Mouse (Mus musculus) B cell, adult 2 months (primary cell): Measurements from ENCODE around the gene Rngtt.
"Not testable (repeated sequence)": the region's sequence is repeated elsewhere in the genome, so short reads cannot be mapped to it uniquely, and the experiment has no call there.

Source experiments
- DNase-seq, 2 experiments: peaks; one replicate each; pipeline ENCODE4 v3.0.0; 2022

Gene Rngtt

DNA sequence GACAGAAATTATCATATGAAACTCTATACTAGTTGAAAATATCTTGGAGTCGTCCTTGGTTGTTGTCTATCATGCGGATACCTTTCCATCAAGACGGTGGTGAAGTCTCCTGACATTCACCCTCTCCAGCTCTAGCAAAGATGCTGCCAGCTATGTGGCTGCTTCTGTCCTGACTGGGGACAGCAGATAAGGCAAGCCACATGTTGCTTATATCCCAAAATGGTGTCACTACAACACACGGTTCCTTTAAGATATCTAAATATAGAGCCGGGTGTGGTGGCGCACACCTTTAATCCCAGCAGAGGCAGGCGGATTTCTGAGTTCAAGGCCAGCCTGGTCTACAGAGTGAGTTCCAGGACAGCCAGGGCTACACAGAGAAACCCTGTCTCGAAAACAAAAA is 140.2 kb downstream of the Rngtt start:
- not testable (repeated sequence) for DNase-seq

DNA sequence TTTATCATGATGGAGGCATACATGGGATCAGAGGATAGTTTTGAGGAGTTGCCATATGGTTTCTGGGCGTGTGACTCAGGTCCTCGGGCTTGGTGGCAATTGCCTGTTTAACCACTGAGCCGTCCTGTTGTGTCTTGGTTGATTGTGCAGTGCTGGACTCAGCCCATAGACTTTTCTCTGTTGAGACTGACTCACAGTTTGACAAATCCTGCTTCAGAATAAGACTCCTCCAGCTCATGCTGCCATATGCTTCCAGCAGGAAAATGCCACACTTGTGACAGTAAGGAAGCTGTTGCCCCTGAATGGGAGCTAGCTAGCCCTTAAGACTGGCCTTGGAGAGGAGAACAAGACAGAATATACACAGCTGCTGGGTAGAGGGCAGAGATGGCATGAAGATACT is 149.7 kb downstream of the Rngtt start:
- no peak for DNase-seq

DNA sequence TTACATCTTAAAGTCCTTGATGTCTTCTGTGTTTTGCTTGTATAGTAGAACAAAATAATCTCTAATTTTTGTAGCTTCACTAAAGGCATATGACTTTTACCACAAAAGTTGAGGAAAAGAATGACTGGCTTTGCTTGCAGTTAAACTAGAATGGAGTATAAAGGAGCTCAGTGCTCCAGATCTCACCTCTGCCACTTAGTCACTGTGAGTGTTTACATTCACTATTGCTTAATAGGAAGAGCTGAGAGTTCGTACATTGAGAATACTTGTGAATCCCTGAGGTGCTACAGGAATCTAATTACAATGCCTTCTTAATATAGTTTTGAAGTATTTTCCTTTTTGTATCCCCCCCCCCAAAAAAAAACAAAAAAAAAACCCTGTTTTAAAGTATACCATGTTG is 154.3 kb downstream of the Rngtt start:
- DNase-seq: no peak

DNA sequence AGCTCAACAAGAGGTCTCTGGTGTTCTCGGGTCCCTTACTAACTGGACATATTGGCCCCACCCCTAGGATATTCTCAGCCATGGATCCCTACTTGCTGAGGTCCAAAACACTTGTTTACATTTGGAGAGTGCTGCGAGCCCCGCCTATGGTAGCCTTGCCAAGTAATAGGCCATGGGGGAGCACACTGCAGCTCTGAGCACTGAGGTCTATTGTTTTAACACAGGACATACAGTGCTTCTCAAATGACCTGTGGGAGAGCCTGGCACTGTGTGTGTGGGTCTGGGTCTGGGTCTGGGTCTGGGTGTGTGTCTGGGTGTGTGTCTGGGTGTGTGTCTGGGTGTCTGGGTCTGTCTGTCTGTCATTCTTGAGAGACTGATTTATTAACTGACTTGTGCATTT is 155.8 kb downstream of the Rngtt start:
- no peak for DNase-seq

DNA sequence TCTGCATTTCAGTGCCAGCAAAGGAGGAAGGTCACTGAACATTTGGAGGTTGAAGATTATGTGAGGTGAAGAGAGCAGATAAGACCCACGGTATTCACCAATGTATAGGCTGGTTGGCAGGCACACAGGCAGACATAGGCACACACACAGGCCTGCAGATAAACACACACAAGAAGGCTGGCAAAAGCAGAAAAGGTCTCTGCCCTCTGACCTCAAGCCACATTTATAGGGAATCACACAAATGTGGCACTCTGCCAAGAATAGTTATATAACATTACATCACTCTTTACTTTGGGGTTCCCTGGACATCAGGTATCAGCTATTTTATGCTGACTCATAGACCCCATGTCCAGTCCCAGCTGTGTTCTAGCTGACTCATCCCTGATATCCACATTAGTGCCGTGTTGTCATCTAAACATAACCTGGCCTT is 156.9 kb downstream of the Rngtt start:
- no peak for DNase-seq

DNA sequence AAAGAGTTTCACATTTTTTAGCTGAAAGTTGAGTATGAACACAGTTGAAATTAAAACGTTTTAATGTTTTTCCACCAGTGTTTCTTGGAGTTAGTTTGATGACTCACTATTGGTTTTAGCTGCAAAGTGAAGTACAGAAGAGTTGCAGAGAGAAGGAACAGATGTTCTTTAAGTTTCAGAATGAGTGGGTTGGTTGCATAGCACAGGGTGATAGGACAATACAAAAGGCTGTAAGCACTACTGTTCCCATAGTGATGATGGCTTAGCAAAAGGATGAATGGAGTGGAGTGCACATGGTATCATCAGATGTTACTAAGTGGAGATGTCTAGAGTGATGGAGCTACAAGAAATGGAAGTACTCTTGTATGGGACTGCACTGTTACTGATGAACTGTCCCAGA is 157.5 kb downstream of the Rngtt start:
- DNase-seq: no peak

DNA sequence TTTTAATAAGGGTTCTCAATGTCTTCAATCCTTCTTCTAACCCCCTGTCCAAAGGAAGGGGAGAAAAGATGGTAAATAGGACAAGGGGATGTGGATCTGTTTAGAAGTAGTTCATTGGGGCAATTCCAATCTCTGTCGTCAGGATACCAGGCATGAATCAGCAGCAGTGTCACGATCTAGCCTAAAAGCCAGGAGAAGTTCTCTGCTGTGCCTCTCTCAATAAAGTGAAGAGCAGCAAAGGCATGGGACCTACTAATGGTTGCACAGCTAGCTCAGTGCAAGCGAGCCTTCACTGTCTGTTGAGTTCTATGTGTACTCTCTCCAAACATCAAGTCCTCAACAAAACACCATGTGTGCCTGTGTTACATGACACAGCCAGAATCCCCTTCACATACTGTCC is 158.0 kb downstream of the Rngtt start:
- no peak for DNase-seq

DNA sequence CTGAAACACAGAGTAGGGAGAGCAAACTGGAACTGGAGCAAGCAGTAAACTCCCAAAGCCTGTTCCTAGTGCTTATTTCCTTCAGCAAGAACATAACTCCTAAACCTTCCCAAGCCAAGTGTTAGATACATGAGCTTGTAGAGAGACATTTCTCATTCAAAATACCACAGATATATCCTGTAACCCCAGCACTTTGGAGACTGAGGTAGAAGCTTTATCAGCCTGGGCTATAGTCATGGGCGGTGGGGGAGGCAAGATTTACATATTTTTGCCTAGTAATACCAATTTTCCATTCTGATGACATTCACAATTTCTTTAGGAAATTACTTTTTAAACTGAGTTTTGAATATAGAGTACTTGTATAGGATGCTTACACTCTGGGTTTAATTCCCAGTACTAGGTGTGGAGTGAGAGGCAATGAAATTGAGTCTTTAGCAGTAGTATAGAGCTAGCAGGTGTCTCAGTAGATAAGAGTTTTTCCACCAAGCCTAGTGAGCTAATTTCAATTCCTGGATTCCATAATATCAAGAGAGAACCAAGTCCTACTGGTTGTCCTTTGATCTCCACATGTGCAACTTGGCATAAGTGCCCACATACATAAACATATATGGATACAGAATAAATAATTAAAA is 160.7 kb downstream of the Rngtt start:
- DNase-seq: no peak

DNA sequence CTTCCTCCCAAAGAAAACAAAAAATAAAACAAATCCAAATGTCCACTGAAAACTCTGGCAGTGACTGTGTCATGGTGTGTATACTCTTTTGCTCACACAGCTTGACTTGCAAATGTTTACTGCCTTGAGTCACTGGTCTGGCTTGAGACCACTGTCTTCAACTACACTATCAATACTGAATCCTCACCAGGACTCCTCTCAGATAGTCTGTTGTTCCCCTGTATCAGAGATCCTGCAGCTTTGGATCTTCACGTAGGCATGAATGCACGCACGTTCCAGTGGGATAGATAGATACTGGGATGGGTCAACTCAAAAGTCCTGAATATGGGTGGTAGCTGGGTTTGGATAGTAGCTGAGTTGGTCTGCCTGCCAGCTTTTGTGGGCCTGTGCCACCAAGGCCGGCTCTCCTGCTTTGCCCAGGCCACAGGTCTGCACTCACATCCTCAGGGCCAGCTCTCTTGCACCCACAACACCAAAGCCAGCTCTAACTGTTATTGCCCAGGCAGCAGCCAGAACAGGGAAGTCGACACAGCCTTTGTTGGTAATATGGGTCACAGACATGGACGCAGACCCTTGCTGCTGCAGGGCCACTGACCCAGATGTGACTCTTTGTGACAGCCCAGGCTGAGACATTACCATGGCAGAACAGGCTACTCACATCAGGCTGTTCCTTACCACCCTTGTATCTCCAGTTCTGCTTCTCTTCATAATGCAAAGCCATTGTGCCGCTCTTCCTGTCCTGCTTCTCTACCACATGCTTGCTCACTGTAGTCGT is 168.1 kb downstream of the Rngtt start:
- DNase-seq: no peak

DNA sequence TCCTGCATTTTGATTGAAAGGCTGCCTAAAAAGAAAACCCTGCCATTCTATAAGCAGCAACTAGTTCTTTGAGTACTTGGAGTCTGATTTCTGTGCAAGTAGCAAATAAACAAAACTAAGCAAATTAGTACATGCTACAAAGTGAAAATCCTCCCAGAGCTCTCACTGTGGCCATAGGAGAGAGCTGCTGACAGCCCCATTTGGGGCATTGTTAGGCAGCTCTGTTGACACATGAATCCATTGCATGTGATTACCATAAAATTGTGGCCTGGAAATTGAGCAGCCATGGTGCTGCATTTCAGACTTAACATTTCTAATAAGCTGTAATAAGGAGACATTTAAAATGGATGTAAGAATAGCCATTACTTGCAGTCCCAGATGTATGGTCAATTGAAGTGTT is 171.6 kb downstream of the Rngtt start:
- no peak for DNase-seq

DNA sequence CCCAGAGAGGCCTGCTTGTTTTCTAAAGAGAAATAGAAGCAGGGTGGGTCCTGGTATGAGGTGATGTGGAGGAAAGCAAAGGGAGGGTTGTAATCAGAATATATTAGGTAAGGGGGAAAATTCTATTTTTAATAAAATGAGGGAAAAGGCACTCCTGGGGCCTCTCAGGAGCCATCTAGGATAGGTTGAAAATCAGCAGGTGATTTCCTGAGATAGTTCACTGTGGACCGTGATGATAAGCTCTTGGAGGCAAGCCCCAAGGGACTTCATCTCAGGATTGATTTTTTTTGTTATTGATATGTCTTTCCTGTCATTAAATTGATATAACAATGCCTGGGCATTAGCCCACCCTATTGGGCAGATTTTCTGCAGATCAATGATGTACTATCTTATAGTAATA is 175.9 kb downstream of the Rngtt start:
- DNase-seq: no peak

DNA sequence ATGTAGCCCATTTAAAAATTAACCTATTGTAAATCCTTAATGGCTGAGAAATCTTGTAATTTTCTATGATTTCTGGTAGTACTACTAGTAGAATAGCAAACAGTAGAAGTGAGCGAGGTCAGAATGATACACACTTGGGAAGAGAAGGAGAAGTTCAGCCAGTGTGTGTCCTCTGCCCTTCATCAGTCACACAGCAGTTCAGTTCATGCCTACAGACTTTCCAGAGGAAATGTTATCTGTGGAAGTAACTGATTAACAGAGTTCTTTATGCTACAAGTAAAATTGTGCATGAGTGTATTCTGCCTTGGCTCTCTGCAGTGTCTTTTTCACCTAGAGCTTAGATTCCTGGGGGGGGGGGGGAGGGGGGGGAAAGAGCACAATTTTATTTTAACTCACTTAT is 181.0 kb downstream of the Rngtt start:
- DNase-seq: no peak

DNA sequence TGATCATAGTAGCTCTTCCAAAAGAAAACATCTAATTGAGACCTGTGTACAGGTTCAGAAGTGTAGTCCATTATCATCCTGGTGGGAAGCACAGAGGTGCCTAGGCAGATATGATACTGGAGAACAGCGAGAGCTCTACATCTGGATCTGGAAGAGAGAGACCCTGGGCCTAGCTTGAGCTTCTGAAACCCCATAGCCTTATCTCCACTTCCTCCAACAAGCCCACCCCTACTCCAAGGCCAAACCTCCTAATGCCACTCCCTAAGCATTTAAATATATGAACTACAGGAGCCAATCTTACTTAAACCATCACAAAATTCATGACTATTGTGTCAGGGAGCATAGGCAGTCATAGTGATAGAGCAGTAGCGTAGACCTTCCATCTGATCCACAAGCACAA is 184.3 kb downstream of the Rngtt start:
- no peak for DNase-seq

DNA sequence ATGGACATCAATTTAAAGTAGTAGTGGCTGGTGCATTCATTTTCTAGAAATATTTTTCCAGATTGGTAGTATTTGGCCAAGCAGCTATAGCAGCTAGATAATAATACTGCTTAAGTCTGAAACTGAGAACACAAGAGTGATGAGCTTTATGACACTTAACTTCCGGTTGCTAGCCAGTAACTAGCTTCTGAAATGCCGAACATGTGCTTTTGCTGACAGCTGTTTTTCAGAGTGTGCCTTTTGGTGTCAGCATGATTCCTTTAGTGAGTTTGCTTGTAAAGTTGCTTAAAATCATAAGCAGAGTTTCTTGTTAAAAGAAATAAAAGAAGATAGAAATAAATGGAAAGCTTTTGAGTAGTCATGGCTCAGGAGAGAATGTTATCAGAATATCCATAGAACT is 186.9 kb downstream of the Rngtt start:
- no peak for DNase-seq

DNA sequence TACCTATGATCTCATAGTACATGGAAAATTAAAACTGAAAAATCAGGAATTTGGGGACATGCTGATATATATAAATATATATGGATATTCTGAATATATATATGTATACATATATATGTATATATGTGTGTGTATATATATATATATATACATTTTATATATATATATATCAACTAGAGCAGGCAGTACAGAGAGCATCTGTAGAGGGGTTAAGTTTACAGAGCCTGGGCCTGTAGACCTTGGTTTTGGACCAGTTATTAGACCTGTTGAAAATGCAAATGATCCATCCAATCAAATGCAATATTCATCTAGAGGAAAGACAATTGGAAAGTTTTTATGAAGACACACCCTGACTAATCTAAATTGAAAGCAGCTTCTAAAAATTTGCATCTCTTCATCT is 187.5 kb downstream of the Rngtt start:
- DNase-seq: no peak

DNA sequence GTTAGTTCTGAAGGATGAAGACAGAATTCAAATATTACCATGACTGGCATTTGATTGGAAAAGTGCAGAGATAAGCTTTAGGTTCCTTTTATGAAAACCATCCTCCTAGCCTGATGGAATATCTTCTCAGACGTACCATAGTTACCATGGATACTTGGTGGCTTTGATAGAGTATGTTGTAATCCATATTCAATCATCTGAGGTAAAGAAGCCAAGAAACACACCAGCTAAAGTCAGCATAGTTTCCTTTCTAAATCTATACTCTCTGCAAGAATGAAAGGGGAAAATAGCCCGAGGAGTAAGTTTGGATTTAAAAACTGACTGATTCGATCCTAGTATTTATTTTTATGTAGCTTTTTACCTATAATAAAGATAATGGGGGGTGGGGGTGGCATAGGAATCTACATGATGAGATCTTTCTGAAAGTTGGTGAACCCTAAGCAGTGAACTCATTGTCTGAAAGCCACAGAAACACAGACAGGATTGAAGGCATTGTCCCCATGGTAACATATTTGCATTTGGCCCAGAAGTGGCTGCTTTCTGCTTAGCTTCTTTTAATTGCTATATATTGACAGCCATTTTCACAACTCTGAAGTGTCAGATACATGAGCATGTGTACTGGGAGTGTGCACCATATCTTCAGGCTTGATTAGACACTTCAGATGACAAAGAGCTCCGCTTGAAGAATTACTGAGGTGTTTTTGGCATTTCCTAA is 188.2 kb downstream of the Rngtt start:
- DNase-seq: no peak

DNA sequence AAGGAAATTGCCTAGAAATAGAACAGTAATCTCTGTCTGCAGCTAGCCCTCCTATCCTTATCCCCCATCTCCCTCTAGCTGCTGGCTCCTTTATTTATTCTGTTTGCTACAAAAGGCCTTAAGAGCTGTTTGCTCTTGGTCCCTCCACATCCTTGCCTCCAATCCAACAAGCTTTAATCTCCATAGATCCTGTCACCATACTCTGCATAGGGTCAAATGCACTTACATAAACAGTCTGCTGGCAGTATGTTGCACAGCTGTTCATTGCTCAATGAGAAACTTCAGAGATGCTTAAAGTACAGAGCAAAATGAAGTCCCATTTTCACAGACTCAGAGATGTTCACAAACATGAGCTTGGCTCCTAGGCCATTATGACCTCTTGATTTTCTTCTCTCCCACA is 196.5 kb downstream of the Rngtt start:
- DNase-seq: no peak

DNA sequence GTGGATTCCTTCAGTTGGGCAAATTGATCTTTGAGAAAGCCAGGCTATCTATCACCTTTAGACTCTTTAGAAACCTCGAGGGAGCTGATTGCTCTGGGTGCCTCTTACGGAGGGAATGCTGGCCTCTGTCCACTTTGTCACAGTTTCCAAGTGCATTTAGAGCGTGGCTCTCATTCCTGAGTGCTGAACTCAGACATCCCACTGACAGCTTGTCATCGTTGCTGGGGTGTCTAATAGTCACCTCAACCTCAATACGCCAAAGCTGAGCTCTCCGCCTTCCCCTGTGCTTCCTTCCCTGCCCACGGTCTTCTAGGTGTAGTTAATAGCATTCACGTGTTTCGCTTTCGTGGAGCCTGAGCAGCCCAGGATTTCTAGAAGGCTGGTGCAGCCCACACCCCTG is 200.4 kb downstream of the Rngtt start:
- no peak for DNase-seq

DNA sequence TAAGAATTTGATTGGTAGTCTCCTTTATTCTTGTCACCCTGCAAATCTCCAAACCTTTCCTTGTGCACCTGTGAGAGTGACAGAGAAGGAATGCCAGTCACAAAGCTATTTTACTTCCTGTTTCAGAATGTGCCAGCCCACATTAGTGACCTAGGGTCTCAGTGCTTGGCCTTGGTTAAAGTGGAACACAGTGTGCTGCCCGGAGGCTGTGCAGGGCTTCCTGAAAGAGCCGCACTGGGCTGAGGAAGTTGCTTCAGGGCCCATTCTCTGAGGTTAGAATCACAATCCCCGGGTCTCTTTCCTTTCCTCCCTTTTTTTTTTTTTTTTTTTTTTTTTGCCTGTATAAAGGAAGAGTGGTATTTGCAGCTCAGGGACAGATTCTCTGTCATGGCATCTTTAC is 203.3 kb downstream of the Rngtt start:
- no peak for DNase-seq

DNA sequence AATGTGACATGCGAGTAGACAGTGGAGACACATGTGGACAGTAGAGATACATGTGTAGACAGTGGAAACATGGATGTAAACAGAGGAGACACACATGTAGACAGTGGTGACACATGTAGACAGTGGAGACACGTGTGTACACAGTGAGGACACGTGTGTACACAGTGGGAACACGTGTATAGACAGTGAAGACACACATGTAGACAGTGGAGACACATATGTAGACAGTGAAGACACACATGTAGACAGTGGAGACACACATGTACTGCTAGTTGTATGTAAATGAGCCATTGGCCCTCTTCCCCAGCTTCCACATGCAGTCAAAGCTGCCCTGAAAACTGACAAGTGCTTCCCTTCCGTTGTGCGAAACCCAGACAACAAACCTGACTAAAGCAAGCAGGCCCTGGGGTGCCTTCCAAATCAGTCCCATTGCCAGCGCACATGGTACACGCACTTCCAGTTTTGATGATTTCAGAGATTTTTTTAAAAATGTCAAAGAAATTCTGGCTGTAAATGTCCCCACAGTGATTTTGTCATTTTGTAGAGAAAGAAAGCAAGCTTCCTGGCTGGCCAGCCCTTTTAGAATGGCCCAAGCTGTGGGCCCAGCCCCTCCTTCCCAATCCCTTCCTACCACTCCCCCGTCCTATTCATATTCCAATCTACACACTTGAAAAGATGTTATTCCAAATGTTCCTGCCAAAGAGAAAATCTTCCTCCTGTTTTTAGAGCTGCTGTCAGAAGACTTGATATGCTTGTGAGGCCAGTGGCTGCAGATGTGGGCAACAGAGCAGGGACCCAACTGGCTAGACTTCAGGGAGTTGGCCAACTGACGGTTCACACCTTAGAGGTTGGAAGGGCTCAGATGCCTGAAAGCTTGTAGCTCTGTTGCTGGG is 204.2 kb downstream of the Rngtt start:
- no peak for DNase-seq

DNA sequence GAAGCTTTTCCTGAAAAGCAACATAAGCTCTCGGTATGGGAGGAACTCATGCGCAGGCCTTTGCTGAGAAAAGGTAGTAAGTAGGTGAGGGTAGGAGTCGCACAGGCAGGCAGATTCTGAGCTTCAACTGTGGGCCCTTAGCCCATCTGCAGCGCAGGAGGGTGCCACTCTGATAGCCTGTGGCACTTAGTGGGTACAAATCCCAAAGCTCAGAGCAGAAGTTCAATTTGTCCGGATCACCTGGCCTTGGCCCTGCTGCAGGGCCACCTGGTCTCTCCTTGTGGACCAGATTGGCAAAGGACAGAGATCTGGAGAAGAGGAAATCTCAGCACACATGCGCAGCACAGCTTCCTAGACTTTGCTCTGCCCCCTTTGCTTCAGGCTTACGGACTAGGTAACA is 210.1 kb downstream of the Rngtt start:
- DNase-seq: no peak

DNA sequence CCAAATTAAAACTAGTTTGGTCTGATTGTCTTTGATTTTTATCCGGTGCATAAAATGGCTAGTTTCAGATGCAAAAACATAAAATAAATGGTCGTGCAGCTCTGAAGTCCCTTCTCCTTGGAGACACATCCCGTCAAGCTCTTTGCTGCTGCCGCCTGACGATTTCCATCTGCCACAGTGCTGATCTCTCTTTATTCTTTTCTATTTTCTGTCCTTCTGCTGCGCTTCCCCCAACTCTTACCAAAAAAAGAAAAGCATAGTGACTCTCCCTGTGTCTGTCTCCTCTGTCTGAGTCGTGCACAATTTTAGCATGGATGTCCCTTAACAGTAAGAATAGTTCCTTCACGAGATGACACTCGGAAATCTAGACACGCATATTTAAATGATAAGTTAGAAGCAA is 210.8 kb downstream of the Rngtt start:
- DNase-seq: no peak

DNA sequence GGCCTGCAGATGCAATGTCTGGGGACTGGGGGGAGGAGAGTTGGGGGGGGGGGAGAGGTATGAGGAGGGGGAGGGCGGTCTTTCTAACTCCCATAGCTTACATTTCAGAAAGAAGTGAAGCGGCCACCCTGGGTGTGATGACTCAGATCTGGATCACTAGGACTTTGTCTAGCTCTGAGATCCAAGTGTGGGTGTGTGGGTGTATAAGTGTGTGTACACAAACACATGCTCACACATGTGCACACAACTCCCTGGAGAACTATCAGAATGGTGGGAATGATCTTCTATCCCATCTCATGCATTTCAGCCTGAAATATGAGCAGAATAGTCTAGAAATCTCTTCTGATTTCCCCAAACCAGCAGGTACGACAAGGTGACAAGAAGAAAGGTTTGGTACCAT is 213.7 kb downstream of the Rngtt start:
- no peak for DNase-seq
